Mouse (Mus musculus): Measurements from ENCODE around the gene Def8.

DNA sequence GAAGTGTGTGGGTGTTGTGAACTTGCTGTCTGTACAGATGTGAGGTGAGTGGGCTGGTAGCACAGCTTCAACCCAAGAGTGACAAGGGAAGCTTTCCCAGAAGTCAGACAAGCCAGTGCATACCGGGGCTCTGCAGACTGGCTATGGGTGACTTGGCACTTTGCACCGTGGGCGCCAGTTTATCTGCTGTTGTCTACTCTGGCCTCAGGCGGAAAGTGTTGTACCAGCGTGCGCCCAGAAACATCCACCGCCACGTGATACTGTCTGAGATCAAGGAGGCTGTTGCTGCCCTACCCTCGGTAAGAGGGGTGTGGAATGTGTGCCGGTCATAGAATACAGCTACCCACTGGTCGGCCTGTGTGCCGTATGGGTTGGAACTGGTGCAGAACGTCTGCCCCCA is 25.0 kb upstream of the Def8 start:
- no peak for TF ChIP-seq MAZ (IDR thresholded peaks at IDR 0.05; ENCODE audit: low read depth, low read length)
- TF ChIP-seq TCF12 (IDR thresholded peaks at IDR 0.05; ENCODE audit: low read depth, low read length) = no peak
- no peak for TF ChIP-seq CTCF (conservative IDR thresholded peaks at IDR 0.05 in 1 of 2, IDR thresholded peaks at IDR 0.05 in 1 of 2; ENCODE audit: low read depth in 2 of 2, low read length in 2 of 2)
- no peak for TF ChIP-seq EP300 (IDR thresholded peaks at IDR 0.05; ENCODE audit: low read length)
- no peak for TF ChIP-seq USF1 (IDR thresholded peaks at IDR 0.05; ENCODE audit: low read depth, low read length)
- no peak for TF ChIP-seq ZC3H11A (IDR thresholded peaks at IDR 0.05; ENCODE audit: low read depth, low read length)
- TF ChIP-seq JUND (conservative IDR thresholded peaks at IDR 0.05; ENCODE audit: low read depth, low read length) = no peak
- no peak for TF ChIP-seq CHD1 (IDR thresholded peaks at IDR 0.05; ENCODE audit: low read depth, low read length)
- TF ChIP-seq UBTF (IDR thresholded peaks at IDR 0.05; ENCODE audit: low read depth, low read length) = no peak
- TF ChIP-seq RCOR1 (conservative IDR thresholded peaks at IDR 0.05; ENCODE audit: low read depth, low read length) = no peak
- TF ChIP-seq POLR2A (IDR thresholded peaks at IDR 0.05; ENCODE audit: low read depth, low read length) = no peak
- TF ChIP-seq BHLHE40 (IDR thresholded peaks at IDR 0.05; ENCODE audit: low read depth, low read length) = no peak
- TF ChIP-seq SIN3A (IDR thresholded peaks at IDR 0.05; ENCODE audit: low read length) = no peak
- no peak for TF ChIP-seq KAT2A (IDR thresholded peaks at IDR 0.05; ENCODE audit: insufficient replicate concordance, low read length)
